ENCODE assay signal across 27 mouse cellular contexts in genomic region chr9:96393731-96394235, GRCm38 (mm10). TPM values are rescaled to one million over a fixed set of nuclear protein-coding genes. Genes with fewer than 3 reads are reported as not detected.
DNase-seq lines count a peak whose midpoint lies in the region; ATAC-seq and TF ChIP-seq lines count a peak whose summit lies in the region.
"Had no signal": no experiment of that assay in that cellular context is flagged by ENCODE, and none has a peak within 500 bp of the region (broad histone marks: within the 10 kb centered on the region; RNA-seq: fewer than 3 reads in every experiment).

No protein-coding gene starts in this region.

- ATAC-seq in heart, postnatal 0 days (ENCODE audit: insufficient read depth, low read depth): no peak
- ATAC-seq: forebrain, postnatal 0 days; hindbrain, embryonic 16.5 days; intestine, embryonic 16.5 days; midbrain, embryonic 15.5 days had no signal

- 71% methylated on average over 2 of the region's 2 CpGs for WGBS in heart, postnatal 0 days
- WGBS in heart, adult 2 months: 77% methylated on average over 2 of the region's 2 CpGs
- 83% methylated on average over 2 of the region's 2 CpGs for WGBS in macrophage (ENCODE audit: missing documents)
- WGBS in lung, adult 2 months: 77% methylated on average over 2 of the region's 2 CpGs

- H3K27me3 ChIP-seq in heart, postnatal 0 days (ENCODE audit: control insufficient read depth, insufficient read depth, low read length): no peaks in the 10 kb centered on the region
- H3K27me3 ChIP-seq in heart, adult 2 months (ENCODE audit: control insufficient read depth, insufficient read depth, low read length): no peaks in the 10 kb centered on the region
- H3K27me3 ChIP-seq in CH12.LX (replicated peaks): no peaks in the 10 kb centered on the region
- H3K27me3 ChIP-seq: limb, embryonic 15.5 days; liver, embryonic 13.5 days; midbrain, embryonic 15.5 days; neural tube, embryonic 12.5 days had no signal

- no peak overlapping the region for H3K4me2 ChIP-seq in heart, postnatal 0 days (ENCODE audit: low read depth, low read length)
- H3K4me2 ChIP-seq in CH12.LX (ENCODE audit: insufficient read depth, low read depth, poor library complexity, severe bottlenecking): peak overlapping the region; percentile 7; the same call in 1 of the 2 replicates
- H3K4me2 ChIP-seq: limb, embryonic 15.5 days; liver, embryonic 13.5 days; midbrain, embryonic 15.5 days; neural tube, embryonic 12.5 days had no signal

- H3K9me3 ChIP-seq in heart, postnatal 0 days (replicated peaks; ENCODE audit: control insufficient read depth, low read length): no peaks in the 10 kb centered on the region
- H3K9me3 ChIP-seq in CH12.LX (replicated peaks; ENCODE audit: low read length): peaks cover 11% of the 10 kb centered on the region
- H3K9me3 ChIP-seq: limb, embryonic 10.5 days; limb, embryonic 15.5 days; liver, embryonic 13.5 days; midbrain, embryonic 15.5 days; neural tube, embryonic 12.5 days had no signal

- dilution Hi-C loops in CH12.LX (cut with MboI; ENCODE audit: extremely low pct_ligation_motif_present, extremely low pct_unique_long_range_greater_than_20kb, low sequenced_read_pairs): no loop called here

- TF ChIP-seq RAD21 in CH12.LX (IDR thresholded peaks at IDR 0.05; ENCODE audit: low read depth, low read length): no peak

- TF ChIP-seq CTCF in heart, postnatal 0 days (IDR thresholded peaks at IDR 0.05; ENCODE audit: low read depth): no peak
- no peak for TF ChIP-seq CTCF in heart, adult 2 months (IDR thresholded peaks at IDR 0.05)
- TF ChIP-seq CTCF in CH12.LX (conservative IDR thresholded peaks at IDR 0.05 in 1 of 2, IDR thresholded peaks at IDR 0.05 in 1 of 2; ENCODE audit: low read depth in 2 of 2, low read length in 2 of 2): no peak
- TF ChIP-seq CTCF in lung, adult 2 months (IDR thresholded peaks at IDR 0.05; ENCODE audit: insufficient read depth, low read length): no peak

- no peak overlapping the region for H3K4me3 ChIP-seq in heart, postnatal 0 days (ENCODE audit: low read depth, low read length)
- no peak overlapping the region for H3K4me3 ChIP-seq in heart, adult 2 months
- H3K4me3 ChIP-seq in CH12.LX (replicated peaks in 1 of 3; ENCODE audit: low read depth in 2 of 3, low read length in 2 of 3, poor library complexity in 1 of 3) (no peak overlapping the region), macrophage (ENCODE audit: inconsistent target) (no peak overlapping the region)
- H3K4me3 ChIP-seq in lung, adult 2 months (replicated peaks; ENCODE audit: extremely low read depth, low read depth, low read length): no peak overlapping the region
- H3K4me3 ChIP-seq: erythroblast, embryonic 14.5 days; limb, embryonic 10.5 days; limb, embryonic 15.5 days; liver, embryonic 13.5 days; midbrain, embryonic 15.5 days; neural tube, embryonic 12.5 days had no signal

- peaks cover 3% of the 10 kb centered on the region; the same call in 1 of the 2 replicates for H3K4me1 ChIP-seq in heart, postnatal 0 days (ENCODE audit: control insufficient read depth, insufficient read depth)
- peaks cover 5% of the 10 kb centered on the region for H3K4me1 ChIP-seq in heart, adult 2 months (ENCODE audit: control insufficient read depth, insufficient read depth, low read length)
- H3K4me1 ChIP-seq in CH12.LX (ENCODE audit: control insufficient read depth in 1 of 2, insufficient read depth in 2 of 2): peaks cover 9 to 32% of the 10 kb centered on the region in 2 experiments
- 0 out of 2 replicates have a peak, but pooled peaks cover 6% of the 10 kb centered on the region for H3K4me1 ChIP-seq in lung, adult 2 months (ENCODE audit: control insufficient read depth, insufficient read depth, low read length)
- H3K4me1 ChIP-seq: neural tube, embryonic 12.5 days had no signal

- H3K9ac ChIP-seq in heart, postnatal 0 days (replicated peaks; ENCODE audit: low read depth, low read length): no peak overlapping the region
- H3K9ac ChIP-seq in heart, adult 2 months (ENCODE audit: low read depth, low read length): no peak overlapping the region
- H3K9ac ChIP-seq in CH12.LX (ENCODE audit: insufficient read depth, low read depth): no peak overlapping the region
- H3K9ac ChIP-seq: forebrain, postnatal 0 days; limb, embryonic 15.5 days; liver, embryonic 13.5 days; midbrain, embryonic 15.5 days; neural tube, embryonic 12.5 days had no signal

- H3K79me2 ChIP-seq in heart, adult 2 months (replicated peaks; ENCODE audit: control insufficient read depth, insufficient read depth, low read length): no peaks in the 10 kb centered on the region
- no peaks in the 10 kb centered on the region for H3K79me2 ChIP-seq in CH12.LX (replicated peaks; ENCODE audit: control insufficient read depth, extremely low read depth, insufficient read depth, poor library complexity, severe bottlenecking)
- H3K79me2 ChIP-seq in macrophage (ENCODE audit: inconsistent target): no peaks in the 10 kb centered on the region

- intact Hi-C loops in heart, postnatal 25 days (cut with DNase I): no loop called here
- intact Hi-C loops in heart, adult 2 months (cut with DNase I): no loop called here

- peak overlapping the region; percentile 46; the same call in 1 of the 2 replicates for H3K27ac ChIP-seq in heart, postnatal 0 days (ENCODE audit: low read depth)
- no peak overlapping the region for H3K27ac ChIP-seq in heart, adult 2 months
- H3K27ac ChIP-seq in CH12.LX (ENCODE audit: insufficient read depth, low read depth): no peak overlapping the region
- H3K27ac ChIP-seq in macrophage: peak overlapping the region; percentile 88
- H3K27ac ChIP-seq: kidney, postnatal 0 days; limb, embryonic 10.5 days; limb, embryonic 15.5 days; midbrain, embryonic 15.5 days; neural tube, embryonic 12.5 days had no signal

- in situ Hi-C loops in CH12.LX (cut with MboI; ENCODE audit: low pct_ligation_motif_present, low pct_unique_long_range_greater_than_20kb, low sequenced_read_pairs): no loop called here

- no peak for TF ChIP-seq POLR2A in heart, adult 2 months (IDR thresholded peaks at IDR 0.05; ENCODE audit: insufficient read depth, low read depth, low read length)
- no peak for TF ChIP-seq POLR2A in CH12.LX (IDR thresholded peaks at IDR 0.05; ENCODE audit: low read depth, low read length)
- no peak for TF ChIP-seq POLR2A in lung, adult 2 months (IDR thresholded peaks at IDR 0.05; ENCODE audit: borderline replicate concordance, extremely low read depth, low read depth, low read length)

- no peak for TF ChIP-seq EP300 in heart, postnatal 0 days (IDR thresholded peaks at IDR 0.05; ENCODE audit: low read depth)
- no peak for TF ChIP-seq EP300 in heart, adult 2 months (IDR thresholded peaks at IDR 0.05; ENCODE audit: insufficient read depth, low read depth, low read length)
- TF ChIP-seq EP300 in CH12.LX (IDR thresholded peaks at IDR 0.05; ENCODE audit: low read length): no peak

- DNase-seq in heart, adult 11 months: peak; percentile 16
- DNase-seq in heart, postnatal 25 days (ENCODE audit: low spot score): no peak
- DNase-seq in heart, postnatal 0 days (ENCODE audit: low spot score): no peak
- DNase-seq in heart, adult 2 months: no peak
- DNase-seq in CH12.LX (ENCODE audit: extremely low read depth): no peak
- DNase-seq in layer of hippocampus, adult 8-10 months (ENCODE audit: low spot score in 2 of 2): no peak
- DNase-seq in lung, adult 2 months: no peak
- DNase-seq: adrenal gland, postnatal 10 days; cerebellum, adult 11 months; cerebellum, adult 9-11 months; forebrain, postnatal 0 days; kidney, adult 8-10 months; kidney, postnatal 4 days; layer of hippocampus, postnatal 36 days; liver, embryonic 13.5 days; lung, postnatal 10 days; right cerebral cortex, adult 18-20 months; spleen, adult 18-20 months had no signal

- H3K36me3 ChIP-seq in heart, postnatal 0 days (replicated peaks; ENCODE audit: control insufficient read depth, insufficient read depth, low read length): no peaks in the 10 kb centered on the region
- no peaks in the 10 kb centered on the region for H3K36me3 ChIP-seq in heart, adult 2 months (ENCODE audit: control insufficient read depth, insufficient read depth, low read length)
- H3K36me3 ChIP-seq in CH12.LX (replicated peaks in 1 of 2; ENCODE audit: control insufficient read depth in 1 of 2, insufficient read depth in 1 of 2, low read length in 1 of 2) (no peaks in the 10 kb centered on the region), macrophage (ENCODE audit: inconsistent target) (no peaks in the 10 kb centered on the region)
- H3K36me3 ChIP-seq: limb, embryonic 10.5 days; limb, embryonic 15.5 days; liver, embryonic 13.5 days; midbrain, embryonic 15.5 days; neural tube, embryonic 12.5 days had no signal

TF ChIP-seq in CH12.LX, 34 proteins besides CTCF, POLR2A, EP300 and RAD21 (continues in another document):
- TF ChIP-seq MAX (IDR thresholded peaks at IDR 0.05; ENCODE audit: low read length): no peak
- no peak for TF ChIP-seq TCF12 (IDR thresholded peaks at IDR 0.05; ENCODE audit: low read depth, low read length)
- no peak for TF ChIP-seq MAFK (IDR thresholded peaks at IDR 0.05; ENCODE audit: insufficient replicate concordance, low read length)
- no peak for TF ChIP-seq MYC (IDR thresholded peaks at IDR 0.05; ENCODE audit: low read depth, low read length)
- no peak for TF ChIP-seq ZMIZ1 (IDR thresholded peaks at IDR 0.05; ENCODE audit: low read depth, low read length)
- no peak for TF ChIP-seq PAX5 (IDR thresholded peaks at IDR 0.05; ENCODE audit: low read length)
- TF ChIP-seq ETS1 (conservative IDR thresholded peaks at IDR 0.05; ENCODE audit: low read depth, low read length): no peak
- no peak for TF ChIP-seq MXI1 (IDR thresholded peaks at IDR 0.05; ENCODE audit: low read depth, low read length)
- TF ChIP-seq ZC3H11A (IDR thresholded peaks at IDR 0.05; ENCODE audit: low read depth, low read length): no peak
- TF ChIP-seq MEF2A (IDR thresholded peaks at IDR 0.05; ENCODE audit: borderline replicate concordance, low read depth, low read length): no peak
- no peak for TF ChIP-seq POLR2AphosphoS2 (IDR thresholded peaks at IDR 0.05; ENCODE audit: low read depth, low read length)

RNA-seq across cellular contexts. Expression of gene Atp1b3, which starts 29.5 kb away (rescaled TPM):
- total RNA-seq in heart, postnatal 25 days (2021): 10 to 100 TPM; 58.9 to 64.6 TPM
- 46.4 and 52.6 TPM in 2 replicates for total RNA-seq in heart, postnatal 0 days (2014; rRNA removed; ENCODE audit: low replicate concordance)
- 107 and 109 TPM in 2 replicates for polyA plus RNA-seq in heart, postnatal 0 days (2015; fragmentation: Nextera tagmentation; extraction: Ambion mirVana)
- 10 to 100 TPM; 55.5 to 56.9 TPM for total RNA-seq in heart, adult 2 months (2021)
- polyA plus RNA-seq in heart, adult 2 months (2012; rRNA removed): 36.5 and 42.8 TPM in 2 replicates
- total RNA-seq in CH12.LX (2012; rRNA removed) (66.4 and 77.6 TPM in 2 replicates), CH12.LX (2014; rRNA removed) (89.8 and 102 TPM in 2 replicates)
- polyA plus RNA-seq in CH12.LX (2012; ENCODE audit: insufficient read length, low read depth) (106 and 129 TPM in 2 replicates), macrophage (2018) (272 to 584 TPM (median 564 TPM) in 3 replicates)
- 100 to 1,000 TPM in 25 of 26 experiments, 10 to 100 TPM in 1; 75.8 to 320 (median 144) TPM for total RNA-seq in macrophage (2018; cell fraction: chromatin; rRNA removed)
- total RNA-seq in macrophage (2018; cell fraction: cytosol; rRNA removed): 100 to 1,000 TPM; 399 to 624 (median 517) TPM
- 100 to 1,000 TPM; 178 to 546 (median 438) TPM for total RNA-seq in macrophage (2018; cell fraction: nucleus; rRNA removed)
- total RNA-seq in layer of hippocampus, adult 8-10 months (2022): 100 to 1,000 TPM in 2 of 4 experiments, 10 to 100 TPM in 2; 95.9 to 111 (median 103) TPM
- 98.2 and 101 TPM in 2 replicates for polyA plus RNA-seq in lung, adult 2 months (2012; rRNA removed)

Comparison
In these comparisons a context has a peak if more than half of its experiments do, and no peak if none do; other contexts are left out.
1. H3K27ac ChIP-seq: peak in heart, postnatal 0 days (single experiment) and macrophage (single experiment); none in heart, adult 2 months (single experiment) and CH12.LX (single experiment).